Mouse (Mus musculus) embryo, embryonic 10 days (tissue): ENCODE measurements at regions not wholly inside any gene's neighbourhood (a gene's known extent, or its start where the extent isn't known, plus 50 kb on each side); places are given as distances from the start of the nearest gene placed in this dataset.

Source experiments
- DNase-seq: peaks from one replicate; pipeline ENCODE4 v3.0.0-alpha.2; 2015; ENCODE audit warnings: low spot score

DNA sequence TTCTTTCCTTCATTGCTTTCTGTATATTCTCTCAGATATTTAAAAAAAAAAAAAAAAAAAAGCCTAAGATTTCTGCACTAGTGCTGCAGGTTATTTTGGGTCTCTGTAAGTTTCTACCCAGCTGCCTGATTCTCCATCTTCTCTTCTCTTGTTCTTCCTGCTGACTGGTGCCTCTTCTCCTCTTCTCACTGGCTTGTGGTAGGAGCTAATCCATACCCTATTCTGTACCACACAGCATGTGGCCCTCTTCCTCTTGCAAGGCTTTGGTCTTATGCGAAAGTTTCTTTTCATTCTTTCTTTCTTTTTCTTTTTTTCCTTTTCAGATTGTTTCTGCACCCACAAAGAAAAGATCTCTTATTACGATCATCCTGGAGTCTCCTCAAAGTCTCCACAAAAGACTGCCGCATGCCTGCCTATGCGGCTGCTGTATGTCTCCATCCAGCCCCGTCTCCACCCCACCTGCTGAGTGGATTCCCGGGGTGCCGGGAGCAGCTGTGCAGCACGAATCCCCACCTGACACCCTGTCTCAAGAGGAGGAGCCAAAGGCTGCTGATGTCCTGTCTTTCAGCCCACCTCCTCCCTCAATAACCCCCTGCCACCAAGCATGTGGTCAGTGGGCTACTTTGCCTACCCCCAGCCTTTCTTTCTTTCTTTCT is 66.3 kb downstream of the Ythdf1 start:
- DNase-seq, result no peak

DNA sequence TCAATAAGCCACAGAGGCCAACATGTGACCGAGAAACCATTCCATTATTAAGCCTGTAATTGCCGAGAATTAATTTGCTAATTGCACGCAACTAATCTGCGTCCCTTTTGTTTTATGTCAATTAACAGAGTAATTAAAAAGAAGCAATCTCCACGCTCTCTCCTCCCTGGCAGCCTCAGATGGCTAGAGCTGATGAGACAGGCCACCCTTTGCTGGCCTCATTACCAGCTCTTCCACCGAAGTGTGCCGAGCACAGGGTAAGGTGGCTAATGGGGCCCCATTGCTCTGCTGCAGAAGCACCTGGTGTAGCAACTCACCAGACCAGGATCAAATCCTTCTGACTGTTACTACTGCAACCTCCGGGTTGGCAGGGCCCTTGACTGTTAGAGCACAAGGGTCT is 70.8 kb upstream of the Bhlhe23 start:
- DNase-seq, result no peak

DNA sequence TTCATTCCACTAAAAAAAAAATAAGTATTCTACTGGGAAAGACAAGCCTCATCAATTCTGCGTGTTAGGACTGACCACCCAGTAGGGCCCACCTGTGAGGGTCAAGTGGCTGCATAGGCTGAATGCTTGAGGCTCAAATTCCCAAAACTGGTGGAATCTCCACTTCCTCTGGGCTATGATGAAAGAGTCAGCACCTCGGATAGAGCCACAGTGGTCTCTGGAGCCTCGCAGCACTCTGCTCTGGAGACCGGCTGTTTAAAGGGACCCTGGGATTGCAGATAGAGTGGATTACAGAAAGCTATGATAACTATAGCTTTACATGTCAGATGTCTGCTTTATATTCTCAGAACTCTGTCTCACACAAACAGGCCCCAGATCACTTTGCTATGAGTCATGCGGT is 68.3 kb upstream of the Bhlhe23 start:
- DNase-seq, result peak; percentile 35

DNA sequence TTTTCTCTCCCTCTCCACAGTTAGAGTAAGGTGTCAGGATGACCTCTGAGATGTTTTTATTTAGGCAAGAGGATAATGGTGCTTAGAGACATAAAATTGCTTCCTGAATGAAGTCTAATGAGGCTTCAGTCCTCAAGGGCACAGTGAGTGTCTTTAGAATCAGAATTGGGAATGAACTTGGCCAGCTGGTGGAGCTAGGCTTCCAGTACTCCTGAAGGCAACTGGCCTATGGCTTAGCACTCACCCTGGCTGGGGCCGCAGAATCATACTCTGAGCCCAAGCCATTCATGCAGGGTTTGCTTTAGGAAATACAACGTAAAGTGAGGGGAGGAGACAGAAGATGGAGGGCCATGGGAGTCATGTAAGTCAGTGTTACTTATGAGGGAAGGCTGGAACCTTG is 67.0 kb upstream of the Bhlhe23 start:
- no peak for DNase-seq

DNA sequence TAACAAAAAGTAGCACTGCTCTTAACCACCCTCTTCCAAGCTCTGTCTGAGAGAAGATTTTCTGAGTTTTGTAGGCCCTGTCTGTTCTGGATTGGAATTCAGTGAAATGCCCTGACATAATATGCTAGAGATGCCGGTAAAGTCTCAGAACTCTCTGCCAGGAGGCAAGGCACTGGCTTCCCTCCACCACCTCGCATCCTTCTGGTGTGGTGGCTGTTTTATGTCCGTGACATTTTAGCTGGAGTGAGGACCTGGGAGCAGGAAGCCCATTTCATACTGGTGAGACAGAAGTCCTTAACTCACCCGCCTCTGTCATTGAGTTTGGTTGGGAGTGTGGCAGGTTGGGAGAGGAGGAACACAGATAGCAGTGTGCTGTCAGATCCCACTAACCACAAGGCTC is 62.4 kb upstream of the Bhlhe23 start:
- DNase-seq, result no peak

DNA sequence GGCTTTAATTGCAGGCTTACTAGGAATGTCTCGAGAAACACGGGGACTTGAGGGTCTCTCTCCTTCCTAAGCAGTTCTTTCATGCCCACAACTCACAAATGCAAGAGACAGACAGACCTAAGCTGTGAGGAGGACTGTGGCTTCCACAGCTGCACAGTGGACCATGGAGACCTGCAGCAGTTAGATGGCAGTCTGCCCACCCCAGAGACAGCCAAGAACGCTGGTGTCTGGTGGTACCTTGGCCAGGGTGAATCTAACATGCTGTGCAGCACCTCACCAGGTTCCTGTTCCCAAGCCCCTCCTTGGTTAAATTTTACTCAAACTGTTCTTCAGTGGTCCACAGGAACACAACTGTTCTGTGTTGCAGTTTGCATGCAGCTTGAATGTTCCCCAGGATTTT is 61.3 kb upstream of the Bhlhe23 start:
- no peak for DNase-seq

DNA sequence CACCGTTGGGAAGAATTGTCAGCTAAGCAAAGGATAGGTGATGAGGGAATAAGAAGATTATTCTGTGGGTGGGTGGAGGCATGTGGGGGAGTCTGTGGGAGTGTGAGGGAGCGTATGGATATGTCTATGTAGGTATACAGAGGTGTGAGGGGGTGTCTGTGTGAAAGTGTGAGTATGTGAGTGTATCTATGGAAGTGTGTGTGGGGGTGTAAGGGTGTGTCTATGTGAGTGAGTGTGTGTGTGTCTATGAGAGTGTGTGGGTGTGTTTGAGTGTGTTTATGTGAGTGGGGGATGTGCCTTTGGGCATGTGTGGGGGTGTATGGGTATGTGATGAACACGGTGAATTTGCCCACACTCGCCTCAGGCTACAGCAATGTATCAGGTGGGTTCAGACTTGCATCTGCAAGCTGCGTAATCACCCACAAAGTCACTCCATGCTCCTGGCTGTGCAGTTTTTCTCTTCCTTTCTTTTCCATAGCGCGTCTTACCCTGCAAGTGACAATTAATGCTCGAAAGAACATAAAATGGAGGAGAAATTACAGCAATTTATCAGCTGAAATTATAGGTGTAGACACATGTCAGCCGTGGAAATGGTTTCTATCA is 60.7 kb upstream of the Bhlhe23 start:
- no peak for DNase-seq

DNA sequence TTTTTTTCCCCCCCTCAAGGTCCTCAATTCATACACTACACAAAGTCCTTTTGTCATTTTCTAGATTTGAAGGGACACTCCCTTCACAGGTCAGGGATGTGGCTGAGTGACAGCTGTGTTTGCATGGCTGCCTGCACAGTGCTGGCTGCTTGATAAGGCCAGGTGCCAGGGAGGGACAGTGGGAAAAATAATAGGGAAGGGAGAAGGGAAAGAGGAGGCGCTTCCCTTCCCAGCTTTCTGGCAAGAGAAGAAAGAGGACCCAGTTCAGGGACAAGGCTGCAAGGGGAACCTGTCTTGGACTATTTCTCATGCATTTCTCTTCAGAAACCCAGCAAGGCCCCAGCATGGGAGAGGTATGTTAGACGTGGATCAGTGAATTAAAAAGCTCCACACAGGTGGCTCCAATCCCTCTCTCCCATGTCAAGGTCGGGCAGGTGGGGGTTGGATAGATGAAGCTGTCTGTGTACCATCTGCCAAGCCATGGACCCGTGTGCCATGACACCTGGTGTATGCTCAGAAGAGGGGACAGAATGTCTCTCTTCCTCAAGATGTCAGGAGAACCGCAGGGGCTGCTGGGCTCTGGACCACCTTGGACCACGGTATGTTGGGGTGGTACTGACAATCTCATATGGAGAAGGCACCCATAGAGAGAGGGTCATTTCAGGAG is 59.4 kb upstream of the Bhlhe23 start:
- no peak for DNase-seq

DNA sequence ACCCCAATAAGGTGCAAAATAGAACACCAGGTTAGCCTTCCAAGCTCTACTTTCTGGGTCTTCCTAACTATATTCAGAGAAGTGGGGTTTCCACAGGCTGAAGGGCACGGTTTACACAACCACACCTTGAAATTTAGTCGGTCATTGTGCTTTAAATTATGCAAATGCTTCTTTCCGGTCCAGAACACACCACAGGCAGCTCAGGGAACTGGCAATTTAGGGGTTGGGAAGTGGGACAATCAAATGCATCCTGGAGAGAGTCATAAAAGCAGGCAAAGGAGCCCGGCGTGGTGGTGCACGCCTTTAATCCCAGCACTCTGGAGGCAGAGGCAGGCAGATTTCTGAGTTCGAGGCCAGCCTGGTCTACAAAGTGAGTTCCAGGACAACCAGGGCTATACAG is 56.0 kb upstream of the Bhlhe23 start:
- no peak for DNase-seq

DNA sequence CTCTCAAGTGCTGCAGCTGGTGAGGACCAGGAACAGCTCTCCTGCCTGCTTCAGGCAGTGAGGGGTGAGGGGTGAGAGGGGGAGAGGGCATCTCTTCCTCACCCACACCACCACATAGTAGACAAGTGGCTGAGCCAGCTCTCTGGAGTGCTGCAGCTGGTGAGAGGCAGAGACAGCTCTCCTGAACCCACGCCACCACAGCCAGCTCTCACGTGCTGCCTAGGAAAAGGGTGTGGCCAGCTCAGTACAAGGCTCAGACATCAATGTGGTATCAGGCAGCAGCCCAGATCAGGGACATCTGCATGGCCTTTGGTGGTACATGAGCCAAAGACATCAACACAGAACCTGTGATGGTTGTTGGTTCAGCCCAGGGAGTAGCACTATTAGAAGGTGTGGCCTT is 53.9 kb upstream of the Bhlhe23 start:
- no peak for DNase-seq

DNA sequence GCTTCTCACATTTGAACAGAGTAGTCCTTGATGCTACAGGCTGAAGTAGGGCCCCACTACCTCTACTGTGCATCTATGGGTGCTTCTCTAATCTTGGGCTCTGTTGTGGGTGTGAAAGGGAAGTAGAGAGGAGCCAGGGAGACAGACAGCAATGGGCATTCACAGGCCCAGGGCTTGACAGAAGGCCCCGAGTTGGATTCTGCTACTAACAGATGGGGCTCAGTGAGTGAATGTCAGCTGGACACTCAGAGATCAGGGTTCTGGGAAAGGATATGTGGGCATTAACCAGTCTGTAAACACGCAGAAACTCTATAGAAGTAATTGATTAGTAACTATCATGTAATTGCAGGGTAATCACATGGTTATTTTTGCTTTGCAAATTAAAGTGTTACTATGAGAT is 51.4 kb upstream of the Bhlhe23 start:
- DNase-seq, result no peak

DNA sequence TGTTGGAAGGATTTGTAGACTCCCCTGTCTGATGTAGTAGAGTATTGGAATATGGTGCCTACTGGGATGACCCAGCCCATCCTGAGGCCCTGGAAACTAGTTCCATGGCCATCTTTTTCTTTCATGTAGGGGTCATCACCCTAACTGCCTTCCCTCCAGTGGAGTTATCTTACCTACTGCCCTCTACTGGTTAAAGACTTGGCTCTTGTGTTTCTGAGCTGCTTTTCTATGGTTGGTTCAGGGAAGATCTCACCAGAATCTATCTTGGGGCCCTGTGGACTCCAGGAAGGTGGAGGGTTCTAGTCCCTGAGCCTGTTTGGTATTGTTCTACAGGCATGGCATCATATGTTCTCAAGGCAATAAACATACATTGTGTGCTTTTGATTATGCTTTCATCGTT is 50.0 kb upstream of the Bhlhe23 start:
- no peak for DNase-seq
